Mouse (Mus musculus) hindbrain, embryonic 13.5 days (tissue): ENCODE measurements at regions not wholly inside any gene's neighbourhood (a gene's known extent, or its start where the extent isn't known, plus 50 kb on each side); places are given as distances from the start of the nearest gene placed in this dataset.
"Not testable (repeated sequence)": the region's sequence is repeated elsewhere in the genome, so short reads cannot be mapped to it uniquely, and the experiment has no call there.

Experiments
- ATAC-seq: fragments of 200-750 bp; cut with Nextera tagmentation; 2 replicates; pipeline ENCODE4 v1.8.0; 2017; ENCODE audit warnings: moderate TSS enrichment; ENCODE audit not compliant: low FRiP score
- H3K27ac ChIP-seq: fragments of 300-500 bp; sonication (generic); 2 replicates; pipeline ENCODE4 v1.5.1; 2015; ENCODE audit warnings: inconsistent platforms, mild to moderate bottlenecking, moderate library complexity
- H3K27me3 ChIP-seq: fragments of 300-500 bp; sonication (generic); 2 replicates; pipeline ENCODE4 v1.6.1; 2015; ENCODE audit warnings: mild to moderate bottlenecking, inconsistent platforms
- H3K36me3 ChIP-seq: fragments of 300-500 bp; sonication (generic); 2 replicates; pipeline ENCODE4 v1.6.1; 2015; ENCODE audit warnings: mild to moderate bottlenecking, inconsistent platforms
- H3K4me1 ChIP-seq: fragments of 300-500 bp; sonication (generic); replicated peaks from 2 replicates; pipeline ENCODE4 v1.6.1; 2015; ENCODE audit warnings: inconsistent platforms
- H3K4me2 ChIP-seq: fragments of 300-500 bp; sonication (generic); 2 replicates; pipeline ENCODE4 v1.6.1; 2015; ENCODE audit warnings: inconsistent platforms, mild to moderate bottlenecking, moderate library complexity
- H3K4me3 ChIP-seq: fragments of 300-500 bp; sonication (generic); 2 replicates; pipeline ENCODE4 v1.5.1; 2015; ENCODE audit warnings: mild to moderate bottlenecking, inconsistent platforms
- H3K9ac ChIP-seq: fragments of 300-500 bp; sonication (generic); 2 replicates; pipeline ENCODE4 v1.6.1; 2015; ENCODE audit warnings: mild to moderate bottlenecking, inconsistent platforms
- H3K9me3 ChIP-seq: fragments of 300-500 bp; sonication (generic); 2 replicates; pipeline ENCODE4 v1.6.1; 2016; ENCODE audit warnings: inconsistent platforms
- whole genome bisulfite sequencing: fragments of 180-500 bp; shearing (Covaris S2); methylation state at CpG from one replicate; pipeline ENCODE4 v1.1.7; 2015; 5-methylcytosine and 5-hydroxymethylcytosine counted together

GRCm38 (mm10) chr7:92984701-92985682 is 94.7 kb upstream of the Fam181b start:
- ATAC-seq, result peak; percentile 91
- 18% methylated on average over 18 of the region's 18 CpGs for WGBS
- Histone ChIP-seq H3K9me3 (no peaks in the 10 kb centered on the region), H3K4me3 (peak overlapping the region; percentile 15; the same call in 1 of the 2 replicates), H3K4me1 (peaks cover 12% of the 10 kb centered on the region), H3K27ac (peak overlapping the region; percentile 49), H3K36me3 (no peaks in the 10 kb centered on the region), H3K9ac (peak overlapping the region; percentile 20; the same call in 1 of the 2 replicates), H3K4me2 (peak overlapping the region; percentile 48), H3K27me3 (no peaks in the 10 kb centered on the region)

GRCm38 (mm10) chr7:92985683-92986070 is 94.0 kb upstream of the Fam181b start:
- no peak for ATAC-seq
- Histone ChIP-seq H3K9me3 (no peaks in the 10 kb centered on the region), H3K4me2 (no peak overlapping the region; the same call in 1 of the 2 replicates), H3K4me3 (no peak overlapping the region), H3K36me3 (no peaks in the 10 kb centered on the region), H3K27ac (peak overlapping the region; percentile 49; the same call in 1 of the 2 replicates), H3K27me3 (no peaks in the 10 kb centered on the region), H3K4me1 (peaks cover 12% of the 10 kb centered on the region), H3K9ac (no peak overlapping the region)
- WGBS, result 70% methylated on average over 2 of the region's 2 CpGs

- Histone ChIP-seq H3K4me2 (no peak overlapping the region), H3K27ac (no peak overlapping the region), H3K36me3 (no peaks in the 10 kb centered on the region), H3K4me1 (no peaks in the 10 kb centered on the region; the same call in 1 of the 2 replicates), H3K27me3 (no peaks in the 10 kb centered on the region), H3K9ac (no peak overlapping the region), H3K9me3 (no peaks in the 10 kb centered on the region), H3K4me3 (no peak overlapping the region)
- WGBS, result 77% methylated on average over 3 of the region's 3 CpGs
- ATAC-seq, result no peak
Measured at GRCm38 (mm10) chr7:92998886-92999285, 80.8 kb upstream of the Fam181b start.

GRCm38 (mm10) chr7:93006694-93007231 is 72.9 kb upstream of the Fam181b start:
- WGBS, result 28% methylated on average over 5 of the region's 5 CpGs
- not testable (repeated sequence) for H3K4me2 ChIP-seq, H3K9me3 ChIP-seq, H3K9ac ChIP-seq, H3K4me1 ChIP-seq, H3K36me3 ChIP-seq, H3K4me3 ChIP-seq, H3K27me3 ChIP-seq, ATAC-seq, H3K27ac ChIP-seq

- no peaks in the 10 kb centered on the region for H3K36me3 ChIP-seq
- H3K9ac ChIP-seq, result no peak overlapping the region
- no peak overlapping the region for H3K4me3 ChIP-seq
- H3K27me3 ChIP-seq, result no peaks in the 10 kb centered on the region
- 40% methylated on average over 4 of the region's 4 CpGs for WGBS
- H3K4me2 ChIP-seq, result no peak overlapping the region
- H3K9me3 ChIP-seq, result no peaks in the 10 kb centered on the region
- no peaks in the 10 kb centered on the region; the same call in 1 of the 2 replicates for H3K4me1 ChIP-seq
- H3K27ac ChIP-seq, result 0 out of 2 replicates have a peak overlapping the region, but pooled peaks have one; percentile 9
- ATAC-seq, result no peak
Measured at GRCm38 (mm10) chr7:93007721-93008120, 71.9 kb upstream of the Fam181b start.

- Histone ChIP-seq H3K36me3 (no peaks in the 10 kb centered on the region), H3K9ac (no peak overlapping the region), H3K27me3 (no peaks in the 10 kb centered on the region), H3K4me1 (no peaks in the 10 kb centered on the region), H3K27ac (no peak overlapping the region), H3K9me3 (no peaks in the 10 kb centered on the region), H3K4me2 (no peak overlapping the region), H3K4me3 (no peak overlapping the region)
- 92% methylated on average over 1 of the region's 1 CpGs for WGBS
- ATAC-seq, result no peak
Measured at GRCm38 (mm10) chr7:93019390-93019789, 60.3 kb upstream of the Fam181b start.

- Histone ChIP-seq H3K27ac (no peak overlapping the region), H3K9me3 (no peaks in the 10 kb centered on the region), H3K4me3 (no peak overlapping the region), H3K4me2 (no peak overlapping the region), H3K4me1 (0 out of 2 replicates have a peak, but pooled peaks cover 3% of the 10 kb centered on the region), H3K27me3 (no peaks in the 10 kb centered on the region), H3K36me3 (no peaks in the 10 kb centered on the region), H3K9ac (no peak overlapping the region)
- 64% methylated on average over 5 of the region's 5 CpGs for WGBS
- no peak for ATAC-seq
Measured at GRCm38 (mm10) chr7:93023489-93024130, 56.1 kb upstream of the Fam181b start.

GRCm38 (mm10) chr7:93026231-93026630 is 53.4 kb upstream of the Fam181b start:
- Histone ChIP-seq H3K27me3 (no peaks in the 10 kb centered on the region), H3K36me3 (no peaks in the 10 kb centered on the region), H3K9me3 (no peaks in the 10 kb centered on the region), H3K4me1 (0 out of 2 replicates have a peak, but pooled peaks cover 3% of the 10 kb centered on the region), H3K27ac (no peak overlapping the region), H3K4me2 (no peak overlapping the region), H3K4me3 (no peak overlapping the region), H3K9ac (no peak overlapping the region)
- no peak for ATAC-seq
- 35% methylated on average over 4 of the region's 4 CpGs for WGBS
